Mouse (Mus musculus): ENCODE measurements around the gene Olfr348.

Olfr348 gene

DNA sequence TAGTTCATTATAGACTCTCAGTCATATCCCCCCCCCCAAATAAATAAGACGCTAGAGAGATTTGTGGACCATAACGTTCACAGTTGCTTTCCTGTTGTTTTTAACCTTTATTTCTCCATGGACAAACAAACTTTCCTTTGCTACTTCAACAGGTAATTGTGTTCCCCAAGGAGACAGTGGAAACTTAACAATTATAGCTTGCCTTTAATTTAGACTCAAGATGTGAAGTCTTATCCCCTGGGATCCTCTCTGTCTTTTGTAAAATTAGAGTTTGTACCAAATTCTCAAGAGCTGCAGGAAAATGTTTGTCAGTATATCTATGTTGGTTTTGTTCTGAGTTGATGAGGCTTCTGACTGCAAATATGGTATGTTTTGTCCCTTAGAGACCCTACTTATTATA lies at the start of gene Olfr348:
Gene Olfr348, plus strand, starts transcription at position 301 of the 400 bp plus-strand sequence.
- no peak for DNase-seq (ENCODE audit: low spot score in 2 of 2)

DNA sequence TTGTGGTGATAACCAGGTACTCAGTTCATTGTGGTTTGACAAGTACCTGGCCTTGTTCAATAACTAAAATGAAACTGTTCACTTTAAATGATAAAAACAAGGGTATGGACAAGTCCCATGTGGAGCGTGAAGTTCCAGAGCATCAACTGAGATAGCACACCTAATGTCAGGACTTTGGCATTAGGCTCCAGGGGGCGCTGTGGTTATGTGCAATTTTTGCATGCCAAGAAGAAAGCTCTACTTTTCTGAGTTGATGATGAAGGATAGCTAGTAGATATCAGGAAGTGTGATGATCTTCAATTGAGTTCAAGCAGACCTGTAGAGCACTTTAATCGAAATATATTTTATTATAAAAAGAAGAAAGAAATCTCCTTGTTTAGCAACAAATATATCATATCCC lies 47.9 kb upstream of the Olfr348 start:
- DNase-seq (ENCODE audit: low spot score in 2 of 2) = no peak

DNA sequence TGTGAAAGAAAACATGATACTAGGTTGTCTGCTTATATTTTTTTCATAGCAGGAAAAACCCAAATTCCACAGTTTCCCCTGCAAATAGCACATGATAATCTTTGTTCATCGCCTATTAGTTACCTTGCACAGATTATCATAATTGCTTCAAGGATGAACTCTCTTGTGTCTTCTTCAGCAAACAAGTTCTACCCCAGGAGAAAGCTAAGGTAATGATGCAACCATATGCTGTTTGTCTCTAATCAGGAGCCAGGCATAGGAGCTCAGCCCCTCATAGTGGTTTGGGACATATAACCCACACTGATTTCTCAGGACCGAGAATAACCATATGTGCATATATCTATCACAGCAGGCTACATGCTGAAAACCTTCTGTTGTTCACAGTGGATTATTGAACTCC lies 6.2 kb downstream of the Olfr348 start, which contains the start of gene Olfr50:
Gene Olfr50, plus strand, starts transcription at position 301 of the 400 bp plus-strand sequence.
- no peak for DNase-seq (ENCODE audit: low spot score in 2 of 2)

DNA sequence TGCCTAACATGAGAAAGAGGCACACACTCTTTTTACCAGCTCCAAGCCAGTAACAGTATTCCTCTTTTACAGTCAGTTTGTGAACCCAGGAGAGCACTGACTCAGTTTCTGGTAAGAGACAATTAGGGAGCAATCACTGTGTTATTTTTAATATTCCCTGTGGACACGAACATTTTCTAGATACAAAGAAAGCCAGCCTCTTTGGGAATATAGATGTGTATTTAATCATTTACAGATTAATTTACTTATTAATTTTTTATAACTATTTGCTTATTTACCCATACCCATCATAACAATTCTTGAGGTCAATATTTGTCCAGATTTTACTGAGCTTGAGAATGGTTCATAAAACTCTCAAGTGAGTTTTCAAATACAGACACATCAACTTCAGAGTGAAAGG lies 32.9 kb downstream of the Olfr348 start, which contains the start of gene Olfr3:
Gene Olfr3, minus strand, starts transcription at position 101 of the 400 bp plus-strand sequence.
- DNase-seq (ENCODE audit: low spot score in 2 of 2) = no peak

Data from urinary bladder, adult 18-20 months (tissue).